Mouse (Mus musculus): Measurements from ENCODE around the gene Trim7.
A peak's percentile ranks its signal among the peaks of the same experiment; 100 is the strongest.
"Not testable (repeated sequence)": the region's sequence is repeated elsewhere in the genome, so short reads cannot be mapped to it uniquely, and the experiment has no call there.

The Trim7 gene

DNA sequence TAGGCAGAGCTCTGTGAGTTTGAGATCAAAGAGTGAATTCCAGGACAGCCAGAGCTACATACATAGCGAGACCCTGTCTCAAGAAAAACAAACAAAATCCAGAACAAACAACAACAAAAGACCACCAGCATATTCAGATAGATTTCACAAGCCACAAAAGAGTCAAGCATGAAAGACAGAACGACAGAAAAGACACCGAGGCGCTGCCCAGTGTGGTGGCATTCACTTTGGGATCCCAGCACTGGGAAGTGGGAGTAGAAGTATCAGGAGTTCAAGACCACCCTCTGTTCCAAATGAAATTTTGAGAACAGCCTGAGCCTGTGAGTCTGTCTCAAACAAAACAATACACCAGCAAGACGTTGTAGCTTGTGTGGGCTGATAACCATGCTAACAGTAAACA lies 20.9 kb downstream of the Trim7 start:
- no peak for DNase-seq (ENCODE audit: low spot score in 2 of 2)

DNA sequence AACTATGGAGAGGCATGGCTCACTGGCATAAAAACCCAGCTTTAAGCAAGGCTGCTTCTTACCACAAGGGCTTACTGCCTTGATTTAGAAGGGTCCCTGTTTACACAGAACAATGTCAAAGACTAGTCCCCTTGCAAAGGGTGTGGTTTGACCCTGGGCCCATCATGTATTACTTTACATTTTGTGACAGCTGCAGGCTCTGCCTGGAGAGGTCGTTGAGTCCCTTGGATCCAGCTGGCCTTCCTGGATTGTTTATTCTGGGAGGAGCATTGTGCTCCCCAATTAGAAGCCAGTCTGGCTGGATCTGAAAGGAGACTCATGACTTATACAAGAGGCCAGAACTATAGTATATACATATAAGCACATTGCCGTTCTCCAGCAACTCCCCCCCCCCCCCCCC lies 24.3 kb downstream of the Trim7 start:
- no peak for DNase-seq (ENCODE audit: low spot score in 2 of 2)

DNA sequence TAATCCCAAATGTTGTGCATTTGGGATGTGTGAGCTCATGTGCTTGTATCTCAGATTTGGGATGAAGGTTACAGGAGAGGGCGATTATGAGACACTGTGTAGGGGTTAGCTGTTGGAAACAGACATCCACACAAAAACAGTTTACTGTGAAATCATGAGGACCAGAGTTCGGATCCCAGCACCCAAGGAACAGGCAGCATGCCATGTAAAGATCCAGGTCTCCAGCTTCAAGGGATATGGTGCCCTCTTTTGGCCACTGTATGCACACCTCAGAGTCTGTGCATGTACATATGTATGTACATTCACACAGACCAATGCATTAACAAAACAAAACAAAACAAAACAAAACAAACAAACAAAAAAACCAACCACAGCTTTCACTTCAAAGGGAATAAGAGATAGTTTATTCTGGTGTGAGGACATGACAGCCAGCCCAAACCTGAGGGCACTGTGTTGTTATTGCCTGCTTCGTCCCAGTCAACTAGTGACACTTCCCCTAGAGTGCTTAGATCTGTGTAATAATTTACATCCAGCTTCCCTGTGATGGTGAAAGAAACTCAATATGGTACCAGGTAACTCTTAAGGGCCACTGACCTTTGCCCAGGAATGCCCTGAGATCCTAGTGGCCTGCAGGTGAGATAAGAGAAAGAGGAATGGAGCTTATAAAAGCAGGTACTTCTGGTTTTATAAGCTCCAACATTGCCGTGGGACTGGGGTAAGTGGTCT lies 25.5 kb downstream of the Trim7 start:
- DNase-seq (ENCODE audit: low spot score in 2 of 2): no peak

DNA sequence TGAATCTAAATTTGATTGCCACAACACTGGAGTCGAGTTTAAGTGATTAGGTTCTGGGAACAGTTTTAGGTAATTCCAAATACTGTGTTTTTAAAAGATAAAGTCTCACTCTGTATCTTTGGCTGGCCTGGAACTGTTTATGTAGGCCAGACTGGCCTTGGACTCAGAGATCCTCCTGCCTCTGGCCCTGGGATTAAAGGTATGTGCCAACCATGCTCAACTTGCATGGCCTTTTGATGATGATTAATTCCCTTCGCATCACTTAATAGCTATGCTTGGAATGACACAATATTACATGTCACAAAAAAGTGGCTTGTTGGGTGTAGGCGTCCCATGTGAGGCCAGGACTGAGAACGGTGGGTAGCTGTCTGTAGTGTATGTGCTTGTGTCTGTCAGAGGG lies 26.2 kb downstream of the Trim7 start:
- no peak for DNase-seq (ENCODE audit: low spot score in 2 of 2)

DNA sequence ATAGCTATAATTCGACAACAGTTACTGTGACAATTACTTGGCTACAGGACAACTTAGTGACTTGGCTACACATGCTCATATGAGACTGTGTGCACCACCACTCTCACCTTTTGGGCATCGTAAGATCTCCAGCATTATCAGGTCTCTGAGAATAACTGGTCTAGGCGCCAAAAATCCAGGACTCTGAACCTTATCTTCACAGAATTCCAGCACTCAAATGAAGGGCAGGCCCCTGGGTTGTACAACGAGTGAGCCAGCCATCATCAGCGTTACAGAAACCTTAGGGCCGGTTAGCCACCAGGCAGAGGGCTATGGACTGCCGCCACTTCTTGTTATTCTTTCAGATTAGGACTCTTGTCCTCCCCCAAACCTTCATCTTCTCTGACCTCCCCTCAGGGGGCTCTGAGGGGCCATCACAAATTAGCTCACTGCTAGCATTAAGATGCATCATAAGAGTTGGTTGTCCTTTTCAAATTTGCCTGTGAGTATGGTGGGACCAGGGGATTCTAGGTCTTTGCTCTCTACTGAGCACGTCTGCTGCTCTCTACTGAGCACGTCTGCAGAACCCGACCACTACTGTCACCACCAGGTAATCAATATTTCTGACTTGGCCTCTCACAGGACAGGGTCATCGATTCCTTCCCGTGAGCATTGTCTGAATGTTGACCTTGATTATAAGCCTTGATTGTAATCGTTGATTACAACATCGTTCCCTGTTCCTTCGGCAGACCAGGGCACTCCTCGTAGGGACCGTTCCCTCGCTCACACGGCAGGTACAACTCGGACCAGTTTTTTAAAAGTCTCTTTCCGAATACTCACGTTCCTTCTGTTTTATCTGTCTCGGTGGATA lies 26.9 kb downstream of the Trim7 start:
- no peak for DNase-seq (ENCODE audit: low spot score in 2 of 2)

DNA sequence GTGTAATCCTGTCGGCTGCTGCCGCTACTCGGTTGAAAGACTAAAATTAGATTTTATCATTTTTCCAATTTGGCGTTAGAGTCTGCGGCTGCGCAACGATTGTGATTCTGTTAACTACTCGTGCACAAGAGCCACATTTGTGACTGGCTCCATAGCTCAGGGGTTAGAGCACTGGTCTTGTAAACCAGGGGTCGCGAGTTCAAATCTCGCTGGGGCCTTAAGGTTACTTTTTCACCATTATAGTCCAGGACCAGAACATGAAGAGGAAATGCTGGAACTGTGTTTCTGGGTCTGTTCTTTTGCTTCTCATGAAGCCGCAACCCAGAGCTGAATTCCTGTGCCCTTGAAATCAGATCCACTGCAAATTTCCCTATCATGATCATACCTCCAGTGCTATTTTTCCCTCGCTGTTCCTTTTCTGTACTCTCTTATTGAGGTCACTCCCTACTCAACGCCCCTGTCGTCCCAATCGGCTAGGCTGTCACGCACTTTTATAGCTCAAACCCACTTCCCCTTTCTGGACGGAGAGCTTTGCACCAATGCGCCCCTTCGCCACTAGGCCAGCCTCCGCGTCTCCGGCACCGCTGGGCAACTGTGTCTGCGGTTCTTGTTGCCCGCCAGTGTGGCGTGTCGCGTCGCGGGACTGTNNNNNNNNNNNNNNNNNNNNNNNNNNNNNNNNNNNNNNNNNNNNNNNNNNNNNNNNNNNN lies 27.7 kb downstream of the Trim7 start:
- DNase-seq (ENCODE audit: low spot score in 2 of 2): peak; percentile 78 to 96

DNA sequence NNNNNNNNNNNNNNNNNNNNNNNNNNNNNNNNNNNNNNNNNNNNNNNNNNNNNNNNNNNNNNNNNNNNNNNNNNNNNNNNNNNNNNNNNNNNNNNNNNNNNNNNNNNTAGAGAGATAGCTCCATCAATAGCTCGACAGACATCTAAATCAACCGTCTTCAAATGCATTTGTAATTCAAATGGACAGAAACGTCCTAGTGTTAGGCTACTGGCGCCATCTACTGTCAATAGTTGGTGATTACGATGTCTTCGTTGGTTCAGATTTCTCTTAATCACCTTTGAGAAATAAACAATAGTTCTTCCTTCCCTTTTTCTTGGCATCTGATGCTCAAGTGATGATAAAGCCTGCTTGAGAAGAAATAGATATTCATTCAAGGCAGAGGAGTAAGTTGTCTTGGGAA lies 33.1 kb downstream of the Trim7 start:
- peak in 1 of 2 experiments; percentile 74 for DNase-seq (ENCODE audit: low spot score in 2 of 2)

DNA sequence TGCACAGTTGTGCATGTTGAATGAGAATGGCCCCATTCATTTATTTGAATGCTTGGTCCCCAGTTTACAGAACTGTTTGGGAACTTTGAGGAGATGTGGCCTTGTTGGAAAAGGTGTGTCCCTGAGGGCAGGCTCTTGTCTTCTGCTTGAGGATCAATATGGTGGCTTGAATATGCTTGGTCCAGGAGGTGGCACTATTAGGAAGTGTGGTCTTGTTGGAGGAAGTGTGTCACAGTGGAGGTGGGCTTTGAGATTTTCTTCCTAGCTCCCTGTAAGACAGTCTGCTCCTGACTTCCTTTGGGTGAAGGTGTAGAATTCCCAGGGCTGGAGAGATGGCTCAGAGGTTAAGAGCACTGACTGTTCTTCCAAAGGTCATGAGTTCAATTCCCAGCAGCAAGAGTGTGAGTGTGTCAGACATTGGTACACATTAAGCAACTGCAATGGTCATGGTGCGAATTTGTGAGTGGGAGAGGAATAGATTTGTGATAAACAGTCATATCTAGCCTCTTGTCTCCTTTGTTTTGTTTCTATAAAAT lies 36.9 kb downstream of the Trim7 start:
- no peak for DNase-seq (ENCODE audit: low spot score in 2 of 2)

DNA sequence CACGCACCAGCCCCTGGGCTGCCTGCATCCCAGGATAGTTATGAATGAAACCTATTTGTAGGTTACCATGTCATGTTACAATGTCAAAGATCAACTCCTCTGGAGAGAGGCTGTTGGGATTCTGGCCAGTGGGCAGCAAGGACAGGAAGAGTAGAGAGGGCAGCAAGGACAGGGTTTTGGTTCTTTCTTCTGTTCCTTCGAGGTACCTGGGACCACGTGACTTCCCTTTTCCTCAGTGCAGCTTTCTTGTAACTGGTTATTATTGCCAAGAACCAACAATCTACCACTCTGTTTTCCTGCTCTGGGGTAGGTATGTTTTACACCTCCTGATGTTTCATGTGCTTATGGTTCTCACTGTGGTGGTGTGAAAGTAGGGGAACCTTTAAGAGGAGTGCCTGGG lies 37.9 kb downstream of the Trim7 start:
- DNase-seq (ENCODE audit: low spot score in 2 of 2): no peak

DNA sequence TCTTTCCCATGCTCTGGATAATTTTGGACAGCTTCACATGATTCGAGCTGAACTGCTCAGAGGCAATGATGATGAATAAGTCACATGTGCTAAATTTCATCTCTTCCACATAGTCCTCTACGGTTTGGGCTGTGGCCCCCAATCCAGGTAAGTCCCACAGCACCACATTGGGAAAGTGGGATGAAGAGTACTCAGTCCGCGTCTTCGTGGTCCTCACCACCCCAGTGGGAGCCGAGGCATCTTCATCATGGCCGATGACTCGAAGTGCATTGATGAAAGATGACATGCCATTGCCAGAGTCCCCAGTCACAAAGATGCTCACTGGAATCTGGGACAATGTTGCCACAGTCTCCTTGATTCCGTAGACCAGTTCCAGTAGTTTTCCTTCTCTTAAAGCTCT lies 40.5 kb downstream of the Trim7 start:
- DNase-seq (ENCODE audit: low spot score in 2 of 2): no peak

DNA sequence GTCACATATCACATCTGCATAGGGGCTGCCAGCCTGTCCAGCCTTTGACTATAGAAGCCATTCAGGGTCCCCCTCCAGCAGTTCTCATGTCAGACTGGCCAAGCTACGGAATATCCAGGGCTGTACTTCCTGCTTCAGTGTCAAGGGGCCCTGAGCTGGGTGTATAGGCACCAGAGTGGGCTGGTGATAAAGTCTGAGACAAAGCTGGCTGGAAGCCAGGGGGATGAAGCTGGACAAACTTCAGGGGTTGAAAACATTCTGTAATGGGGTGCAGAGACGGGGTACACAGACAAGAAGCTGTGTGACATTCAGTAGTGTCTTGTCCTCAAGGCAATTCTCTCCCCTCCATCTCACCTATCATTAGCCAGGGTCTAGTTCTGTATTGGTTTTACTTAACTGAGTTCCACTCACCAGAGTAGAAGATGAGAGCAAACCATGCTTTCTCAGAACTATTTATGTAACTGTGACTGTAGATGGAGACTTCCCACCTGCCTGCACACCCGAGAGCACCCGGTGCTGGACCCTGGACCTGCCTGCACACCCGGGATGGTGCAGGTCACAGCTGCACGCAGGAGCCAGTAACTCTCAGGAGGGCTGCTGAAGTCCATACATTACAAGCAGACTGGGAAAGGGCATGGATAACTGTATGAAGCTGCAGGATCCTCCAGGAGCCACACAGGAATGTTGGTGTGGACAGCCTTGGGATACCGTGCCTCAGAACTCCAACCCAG lies 43.6 kb downstream of the Trim7 start:
- no peak for DNase-seq (ENCODE audit: low spot score in 2 of 2)

DNA sequence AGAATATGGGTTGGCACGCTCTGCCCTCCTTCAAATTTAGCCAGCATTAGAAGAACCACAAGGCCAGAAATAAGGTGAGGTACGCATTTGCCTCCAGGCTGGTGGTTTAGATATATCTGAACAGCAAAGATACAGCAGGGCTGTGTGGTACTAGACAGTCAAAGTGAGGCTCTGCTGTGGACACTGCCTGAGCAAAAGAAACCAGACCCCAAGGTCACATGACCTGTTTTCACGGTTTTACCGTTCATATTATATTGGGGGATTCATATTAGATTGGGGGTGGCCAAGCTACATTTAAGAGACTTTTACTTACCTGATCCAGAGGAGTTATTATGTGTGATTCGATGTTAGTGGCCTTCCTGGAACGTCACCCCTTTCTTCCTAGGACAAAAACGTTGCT lies 44.8 kb downstream of the Trim7 start:
- no peak for DNase-seq (ENCODE audit: low spot score in 2 of 2)

DNA sequence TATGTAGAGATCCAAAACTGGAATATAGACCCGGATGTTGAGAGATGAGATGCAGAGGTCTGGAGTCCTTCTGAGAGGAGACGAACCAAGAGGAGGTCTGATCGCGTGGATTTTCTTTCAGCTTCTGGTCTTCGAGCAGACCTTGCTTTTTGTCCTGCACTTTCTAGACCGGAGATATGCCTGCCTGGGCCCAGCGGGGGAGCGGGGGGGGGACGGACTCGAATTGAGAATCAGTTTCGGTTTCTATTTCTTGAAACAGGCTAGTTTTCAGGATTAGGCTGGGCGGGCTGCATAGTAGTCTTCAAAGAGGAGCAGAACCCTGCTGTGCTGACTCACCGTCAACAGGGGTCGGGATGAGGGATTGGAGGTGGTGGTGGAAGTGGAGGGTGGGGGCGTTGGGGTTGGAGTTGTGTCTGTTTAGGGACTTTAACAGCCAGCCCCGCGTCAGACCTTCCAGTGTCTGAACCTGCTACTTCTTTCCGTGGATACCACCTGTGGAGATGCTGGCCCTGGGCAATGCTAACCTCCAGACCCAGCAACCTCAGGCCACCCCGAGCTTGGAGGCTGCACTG lies 45.3 kb downstream of the Trim7 start, which contains the start of gene Irgm1:
Gene Irgm1, minus strand, starts transcription at position 483 of the 572 bp plus-strand sequence.
- peak in 1 of 2 experiments; percentile 39 for DNase-seq (ENCODE audit: low spot score in 2 of 2)

DNA sequence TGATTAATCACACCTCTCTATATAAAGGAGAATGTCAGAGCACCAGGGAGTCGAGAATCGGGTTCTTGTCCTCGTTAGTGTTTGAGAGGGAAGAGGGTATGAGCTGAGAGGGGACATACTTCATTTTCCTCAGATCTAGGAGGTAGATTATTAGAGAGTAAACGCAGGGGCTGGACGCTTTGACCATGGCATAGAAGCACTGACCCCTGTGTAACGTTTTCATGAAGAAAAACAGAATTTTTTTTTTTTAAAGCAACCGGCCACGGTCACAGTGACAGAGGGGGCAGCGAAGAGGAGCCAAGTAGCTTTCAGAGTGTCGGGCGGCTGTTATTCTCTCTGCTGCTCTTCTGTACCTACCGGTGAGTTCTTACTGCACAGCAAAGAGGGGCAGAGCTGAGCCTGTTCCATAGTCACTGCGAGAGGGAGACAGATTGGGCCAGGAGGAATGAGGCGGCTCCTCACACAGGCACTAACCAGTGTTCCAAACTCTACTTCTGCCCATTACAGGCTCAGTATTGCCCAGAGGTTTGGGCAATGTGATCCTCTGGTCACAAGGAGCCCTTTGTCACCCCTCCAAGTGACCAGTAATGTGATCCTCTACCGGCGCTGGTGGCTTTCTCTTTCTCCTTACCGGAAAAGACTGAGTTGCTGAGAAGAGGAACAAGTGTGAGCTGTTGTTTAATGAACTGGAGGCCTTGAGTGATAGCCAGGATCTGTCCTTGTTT lies 46.0 kb downstream of the Trim7 start:
- DNase-seq (ENCODE audit: low spot score in 2 of 2): peak in 1 of 2 experiments; percentile 58

DNA sequence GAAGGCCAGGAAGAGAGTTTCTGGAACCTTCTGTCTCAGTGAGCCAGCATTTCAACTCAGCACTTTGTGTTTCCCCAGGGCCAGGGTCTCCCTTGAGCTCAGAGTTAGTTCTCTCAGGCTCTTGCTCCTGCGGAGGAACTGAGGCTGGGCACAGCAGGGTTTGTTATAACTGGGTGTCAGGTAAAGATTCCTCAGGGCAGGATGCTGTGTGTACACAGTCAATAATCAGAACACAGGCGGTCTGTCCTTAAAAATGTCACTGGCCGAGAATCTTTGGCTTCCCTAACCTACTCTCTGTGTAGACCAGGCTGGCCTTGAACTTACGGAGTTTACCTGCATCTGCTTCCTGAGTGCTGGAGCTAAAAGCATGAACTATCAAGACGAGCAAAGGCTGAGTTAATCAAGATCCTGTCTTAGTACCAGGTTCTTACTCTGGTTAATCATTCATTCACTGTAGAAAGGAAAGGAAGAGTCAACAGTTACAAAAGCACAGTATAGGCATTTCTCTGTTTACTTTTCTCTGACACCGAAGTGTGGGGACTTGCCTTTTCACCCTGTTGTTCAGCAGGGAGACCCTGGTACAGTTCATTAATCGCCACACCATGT lies 46.9 kb downstream of the Trim7 start:
- DNase-seq (ENCODE audit: low spot score in 2 of 2): no peak

DNA sequence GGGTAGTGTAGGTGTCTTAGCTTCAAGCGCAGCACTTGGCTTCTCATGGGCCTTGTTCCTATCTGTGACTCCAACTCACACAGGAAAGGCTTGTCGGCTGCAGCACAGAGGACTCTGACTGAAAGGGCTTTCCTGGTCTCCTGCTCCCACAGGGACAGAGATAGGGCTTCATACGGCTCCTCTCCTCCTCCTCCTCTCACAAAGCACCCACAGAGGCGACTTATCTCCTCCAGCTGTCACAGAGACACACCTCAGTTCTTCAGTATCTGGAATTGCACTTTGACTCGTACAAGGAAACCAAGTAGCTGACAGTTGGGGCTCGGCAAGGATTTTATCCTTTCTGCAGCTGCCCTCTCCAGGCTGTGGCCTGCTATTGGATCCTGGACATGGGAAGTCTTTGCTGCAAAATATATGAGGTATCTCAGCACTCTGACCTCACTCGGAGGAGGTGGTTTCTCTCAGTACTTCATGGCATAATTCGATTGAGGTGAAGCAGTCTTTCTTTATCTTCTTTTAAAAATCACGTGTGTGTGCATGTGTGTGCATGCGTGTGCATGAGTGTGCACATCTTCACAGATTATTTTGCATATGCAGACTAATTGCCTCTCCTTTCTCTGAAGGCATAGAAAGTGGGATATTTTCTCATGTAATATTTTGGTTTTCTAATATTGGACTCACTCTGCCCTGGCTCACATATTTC lies 47.8 kb downstream of the Trim7 start:
- no peak for DNase-seq (ENCODE audit: low spot score in 2 of 2)

DNA sequence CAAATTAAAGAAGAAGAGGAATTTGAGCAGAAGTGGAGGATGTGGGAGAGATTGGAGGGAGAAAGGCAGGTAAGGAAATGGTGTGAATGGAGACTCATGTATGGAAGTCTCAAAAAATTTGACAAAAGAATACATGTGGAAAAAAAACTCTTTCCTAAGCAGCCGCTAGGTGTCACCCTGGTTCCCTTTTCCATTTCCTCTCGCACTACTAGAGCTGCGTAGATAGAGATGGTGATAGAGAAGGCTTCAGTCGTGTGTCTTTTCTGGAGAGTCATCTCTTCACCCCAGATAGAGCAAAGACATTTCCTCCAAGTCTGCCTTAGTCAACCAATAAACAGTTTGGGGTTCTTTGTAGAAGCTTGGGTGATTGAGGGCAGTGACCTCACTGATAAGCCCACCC lies 48.5 kb downstream of the Trim7 start:
- peak in 1 of 2 experiments; percentile 68 for DNase-seq (ENCODE audit: low spot score in 2 of 2)

DNA sequence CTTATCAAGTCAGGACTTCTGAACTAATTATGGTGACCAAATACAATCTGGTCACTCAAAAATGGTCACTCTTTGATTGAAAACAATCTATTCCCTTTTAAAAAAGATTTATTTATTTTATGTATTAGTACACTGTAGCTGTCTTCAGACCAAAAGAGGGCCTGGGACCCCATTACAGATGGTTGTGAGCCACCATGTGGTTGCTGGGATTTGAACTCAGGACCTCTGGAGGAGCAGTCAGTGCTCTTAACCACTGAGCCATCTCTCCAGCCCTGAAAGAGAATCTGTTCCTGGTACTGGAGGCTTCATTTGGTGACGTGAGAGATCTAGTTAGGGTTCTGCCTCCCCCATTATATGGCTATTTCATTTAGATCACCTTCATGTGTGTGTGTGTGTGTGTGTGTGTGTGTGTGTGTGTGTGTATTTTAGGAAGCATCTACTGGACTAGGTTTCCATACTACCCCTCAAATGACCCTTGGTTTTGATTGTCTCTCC lies 49.5 kb downstream of the Trim7 start:
- DNase-seq (ENCODE audit: low spot score in 2 of 2): not testable (repeated sequence)

DNA sequence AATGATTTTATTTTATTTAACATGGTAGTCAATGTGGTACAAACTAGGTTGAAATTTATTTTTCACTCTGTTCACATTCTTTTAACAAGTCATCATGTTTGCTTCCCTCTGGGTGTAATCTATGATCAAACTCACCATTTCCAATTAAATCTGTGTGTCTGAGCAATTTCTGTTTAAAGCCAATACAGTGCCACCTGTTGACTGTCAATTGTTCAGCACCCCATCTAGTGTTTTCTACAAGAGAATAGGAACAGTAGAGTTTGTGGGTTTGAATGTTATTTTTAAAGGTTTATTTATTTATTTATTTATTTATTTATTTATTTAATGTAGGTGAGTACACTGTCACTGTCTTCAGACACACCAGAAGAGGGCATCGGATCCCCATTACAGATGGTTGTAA lies 50.7 kb downstream of the Trim7 start:
- DNase-seq (ENCODE audit: low spot score in 2 of 2): no peak
